Mouse (Mus musculus): Measurements from ENCODE around the gene Usb1.

Usb1 gene

GRCm38 (mm10) chr8:95336363-95336762 is 4.3 kb downstream of the Usb1 start:
- DNase-seq (ENCODE audit: low spot score in 2 of 2), result no peak

- DNase-seq (ENCODE audit: low spot score in 2 of 2), result no peak
Observed at GRCm38 (mm10) chr8:95341721-95342120, 9.6 kb downstream of the Usb1 start.

- DNase-seq (ENCODE audit: low spot score in 2 of 2), result no peak
Observed at GRCm38 (mm10) chr8:95344668-95345067, 12.6 kb downstream of the Usb1 start.

GRCm38 (mm10) chr8:95346643-95347545 is 14.8 kb downstream of the Usb1 start:
- peak in 1 of 2 experiments; percentile 83 for DNase-seq (ENCODE audit: low spot score in 2 of 2)

- no peak for DNase-seq (ENCODE audit: low spot score in 2 of 2)
Observed at GRCm38 (mm10) chr8:95348356-95348755, 16.3 kb downstream of the Usb1 start.

- peak; percentile 57 to 85 for DNase-seq (ENCODE audit: low spot score in 2 of 2)
Observed at GRCm38 (mm10) chr8:95348811-95349630, 16.9 kb downstream of the Usb1 start.

- DNase-seq (ENCODE audit: low spot score in 2 of 2), result no peak
Observed at GRCm38 (mm10) chr8:95351461-95351860, 19.4 kb downstream of the Usb1 start.

GRCm38 (mm10) chr8:95352151-95352870 is 20.2 kb downstream of the Usb1 start, which contains the start of gene Mmp15:
Gene Mmp15 (plus strand): TSS chr8:95352268.
- DNase-seq (ENCODE audit: low spot score in 2 of 2), result peak in 1 of 2 experiments; percentile 35

GRCm38 (mm10) chr8:95352871-95353866 is 21.1 kb downstream of the Usb1 start:
- DNase-seq (ENCODE audit: low spot score in 2 of 2), result no peak

- DNase-seq (ENCODE audit: low spot score in 2 of 2), result no peak
Observed at GRCm38 (mm10) chr8:95354606-95355005, 22.5 kb downstream of the Usb1 start.

GRCm38 (mm10) chr8:95358550-95359411 is 26.7 kb downstream of the Usb1 start:
- no peak for DNase-seq (ENCODE audit: low spot score in 2 of 2)

- no peak for DNase-seq (ENCODE audit: low spot score in 2 of 2)
Observed at GRCm38 (mm10) chr8:95360181-95361015, 28.3 kb downstream of the Usb1 start.

- DNase-seq (ENCODE audit: low spot score in 2 of 2), result no peak
Observed at GRCm38 (mm10) chr8:95361016-95361341, 28.9 kb downstream of the Usb1 start.

GRCm38 (mm10) chr8:95362272-95362671 is 30.2 kb downstream of the Usb1 start:
- no peak for DNase-seq (ENCODE audit: low spot score in 2 of 2)

- no peak for DNase-seq (ENCODE audit: low spot score in 2 of 2)
Observed at GRCm38 (mm10) chr8:95363849-95364248, 31.8 kb downstream of the Usb1 start.

GRCm38 (mm10) chr8:95369581-95370326 is 37.7 kb downstream of the Usb1 start:
- DNase-seq (ENCODE audit: low spot score in 2 of 2), result no peak

GRCm38 (mm10) chr8:95373389-95374002 is 41.4 kb downstream of the Usb1 start:
- no peak for DNase-seq (ENCODE audit: low spot score in 2 of 2)

- no peak for DNase-seq (ENCODE audit: low spot score in 2 of 2)
Observed at GRCm38 (mm10) chr8:95374429-95374828, 42.3 kb downstream of the Usb1 start.

All from left cerebral cortex, adult 9 months (tissue).